In the genomic region with DNA sequence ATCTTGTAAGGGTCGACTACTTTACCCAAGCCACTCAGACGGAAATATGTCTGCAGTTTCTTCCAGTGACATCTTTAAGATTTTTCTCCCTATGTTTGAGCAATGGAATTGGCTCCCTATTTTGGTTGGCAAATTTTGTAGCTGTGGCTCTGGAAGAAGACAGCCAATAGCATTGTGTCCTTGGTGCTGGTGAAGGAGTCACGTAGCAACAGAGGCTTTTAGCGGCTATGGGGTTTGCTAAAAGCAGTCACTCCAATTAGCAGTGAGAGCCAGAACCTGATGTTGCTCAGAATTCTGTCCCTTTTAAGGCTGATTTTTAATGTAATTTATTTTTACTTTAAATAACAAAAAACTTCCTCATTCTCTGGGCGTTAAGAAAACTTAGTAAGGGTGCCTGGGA, we compare ENCODE assay signal across 35 mouse cellular contexts.
"Had no signal": no experiment of that assay in that cellular context is flagged by ENCODE, and none has a peak within 500 bp of the region (broad histone marks: within the 10 kb centered on the region; RNA-seq: fewer than 3 reads in every experiment).

No protein-coding gene starts in this region.

- ATAC-seq: hindbrain, embryonic 16.5 days; hindbrain, postnatal 0 days; inflammation-experienced regulatory T-cells, adult 6 months; intestine, embryonic 15.5 days; intestine, embryonic 16.5 days; intestine, postnatal 0 days had no signal

- DNase-seq: heart, postnatal 10 days; heart, postnatal 14 days; heart, postnatal 36 days; heart, postnatal 4 days; kidney, adult 11 months; kidney, adult 18-20 months; kidney, adult 2 months; kidney, adult 8-10 months; kidney, adult 9 months; kidney, postnatal 10 days; kidney, postnatal 14 days; kidney, postnatal 25 days; kidney, postnatal 36 days; kidney, postnatal 4 days; layer of hippocampus, adult 9-11 months; layer of hippocampus, postnatal 36 days had no signal

- H3K36me3 ChIP-seq: heart, embryonic 10.5 days; heart, embryonic 12.5 days; heart, embryonic 13.5 days; heart, embryonic 15.5 days; hindbrain, embryonic 10.5 days; hindbrain, embryonic 12.5 days; hindbrain, embryonic 13.5 days; hindbrain, embryonic 15.5 days; intestine, embryonic 15.5 days; kidney, embryonic 15.5 days had no signal

- H3K4me3 ChIP-seq: heart, embryonic 10.5 days; heart, embryonic 12.5 days; heart, embryonic 13.5 days; heart, embryonic 15.5 days; hindbrain, embryonic 10.5 days; hindbrain, embryonic 12.5 days; hindbrain, embryonic 13.5 days; hindbrain, embryonic 15.5 days; intestine, embryonic 15.5 days; kidney, embryonic 15.5 days; layer of hippocampus, adult 2 months had no signal

- H3K27me3 ChIP-seq: heart, embryonic 12.5 days; heart, embryonic 13.5 days; heart, embryonic 15.5 days; hindbrain, embryonic 12.5 days; hindbrain, embryonic 13.5 days; hindbrain, embryonic 15.5 days; intestine, embryonic 15.5 days; kidney, embryonic 15.5 days had no signal

- H3K4me2 ChIP-seq: heart, embryonic 11.5 days; heart, embryonic 12.5 days; heart, embryonic 13.5 days; heart, embryonic 15.5 days; hindbrain, embryonic 12.5 days; hindbrain, embryonic 13.5 days; hindbrain, embryonic 14.5 days; hindbrain, embryonic 15.5 days; intestine, embryonic 15.5 days; kidney, embryonic 15.5 days had no signal

- H3K4me1 ChIP-seq: heart, embryonic 10.5 days; heart, embryonic 12.5 days; heart, embryonic 15.5 days; hindbrain, embryonic 10.5 days; hindbrain, embryonic 12.5 days; hindbrain, embryonic 13.5 days; hindbrain, embryonic 15.5 days; intestine, embryonic 15.5 days; kidney, embryonic 15.5 days had no signal

- H3K9ac ChIP-seq: heart, embryonic 12.5 days; heart, embryonic 13.5 days; heart, embryonic 15.5 days; hindbrain, embryonic 12.5 days; hindbrain, embryonic 13.5 days; hindbrain, embryonic 14.5 days; hindbrain, embryonic 15.5 days; intestine, embryonic 15.5 days; kidney, embryonic 15.5 days had no signal

- H3K9me3 ChIP-seq: heart, embryonic 10.5 days; heart, embryonic 12.5 days; heart, embryonic 13.5 days; heart, embryonic 15.5 days; hindbrain, embryonic 10.5 days; hindbrain, embryonic 12.5 days; hindbrain, embryonic 13.5 days; hindbrain, embryonic 15.5 days; intestine, embryonic 15.5 days; kidney, embryonic 15.5 days had no signal

- H3K27ac ChIP-seq: heart, embryonic 10.5 days; heart, embryonic 13.5 days; heart, embryonic 15.5 days; hindbrain, embryonic 10.5 days; hindbrain, embryonic 12.5 days; hindbrain, embryonic 13.5 days; hindbrain, embryonic 14.5 days; hindbrain, embryonic 15.5 days; hindbrain, postnatal 0 days; intestine, embryonic 15.5 days; kidney, embryonic 15.5 days; kidney, postnatal 0 days; layer of hippocampus, adult 2 months had no signal
